Mouse (Mus musculus) midbrain, embryonic 11.5 days (tissue): ENCODE data around the gene Dnal1. TPM values are rescaled to one million over a fixed set of nuclear protein-coding genes. Genes with fewer than 3 reads are reported as not detected.

Experiments
- polyA plus RNA-seq: library from polyadenylated mRNA; unstranded; fragments of >200 nt; fragmentation: Nextera tagmentation; extraction: Ambion mirVana; gene quantifications from 2 replicates; pipeline ENCODE4 v1.2.1, GENCODE M21; 2014

The Dnal1 gene
- polyA plus RNA-seq, 1 experiment from 2014 or later: 4.9 TPM

Other genes starting within 250 kb of the Dnal1 start
- gene Numb, start 192.4 kb upstream of the Dnal1 start, polyA plus RNA-seq: 27.2 and 27.8 TPM in 2 replicates
- gene Riox1, start 163.8 kb upstream of the Dnal1 start, polyA plus RNA-seq: 13.6 and 15.3 TPM in 2 replicates
- gene Heatr4, start 129.5 kb upstream of the Dnal1 start, polyA plus RNA-seq: not detected in 2 replicates
- 11.6 and 13.2 TPM in 2 replicates for gene Acot2, start 126.5 kb upstream of the Dnal1 start, polyA plus RNA-seq
- 47.5 and 48.5 TPM in 2 replicates for gene Acot1, start 104.9 kb upstream of the Dnal1 start, polyA plus RNA-seq
- gene Acot4, start 76.0 kb upstream of the Dnal1 start, polyA plus RNA-seq: 0.10 and 0.22 TPM in 2 replicates
- gene Gm49366, start 75.4 kb upstream of the Dnal1 start, polyA plus RNA-seq: not detected in 2 replicates
- gene Acot3, start 62.2 kb upstream of the Dnal1 start, polyA plus RNA-seq: 0.18 and 0.39 TPM in 2 replicates
- gene Acot5, start 45.0 kb upstream of the Dnal1 start, polyA plus RNA-seq: not detected in 2 replicates
- 1.2 and 1.6 TPM in 2 replicates for gene Acot6, start 13.7 kb upstream of the Dnal1 start, polyA plus RNA-seq
- gene Pnma1, start 34.1 kb downstream of the Dnal1 start, polyA plus RNA-seq: 3.4 and 3.8 TPM in 2 replicates
- 3.4 and 3.9 TPM in 2 replicates for gene Elmsan1, start 104.5 kb downstream of the Dnal1 start, polyA plus RNA-seq
- gene Ptgr2, start 170.9 kb downstream of the Dnal1 start, polyA plus RNA-seq: 18.6 and 18.8 TPM in 2 replicates
- 121 and 122 TPM in 2 replicates for gene Zfp410, start 202.5 kb downstream of the Dnal1 start, polyA plus RNA-seq
- 42.0 and 42.6 TPM in 2 replicates for gene Coq6, start 247.3 kb downstream of the Dnal1 start, polyA plus RNA-seq
- 7.3 and 10.0 TPM in 2 replicates for gene Fam161b, start 247.5 kb downstream of the Dnal1 start, polyA plus RNA-seq